Mouse (Mus musculus): ENCODE results near the gene Med4. TPM values are rescaled to one million over a fixed set of nuclear protein-coding genes. Genes with fewer than 3 reads are reported as not detected.

Med4 gene
- polyA plus RNA-seq, 1 experiment, result 14.1 TPM

DNA sequence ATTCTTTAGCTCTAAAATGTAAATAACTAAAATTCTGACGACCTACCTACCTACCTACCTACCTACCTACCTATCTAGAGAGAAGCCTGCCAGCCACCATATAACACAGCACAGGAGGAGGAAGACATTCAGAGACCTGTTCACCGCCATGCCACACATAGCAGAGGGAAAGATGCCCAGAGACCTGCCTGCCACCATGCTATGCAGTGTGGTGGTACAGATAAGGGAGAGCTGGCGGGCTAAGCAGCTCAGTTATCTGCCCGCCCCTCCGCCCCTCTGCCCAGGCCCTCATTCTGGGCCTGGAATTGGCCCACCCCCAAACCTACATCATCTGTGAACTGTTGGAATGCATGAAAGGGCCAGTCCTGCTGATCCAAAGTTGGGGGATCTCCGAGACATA is 15.7 kb upstream of the Med4 start:
- TF ChIP-seq POLR2A (IDR thresholded peaks at IDR 0.05; ENCODE audit: borderline replicate concordance, extremely low read depth, low read depth, low read length), result no peak
- TF ChIP-seq CTCF (IDR thresholded peaks at IDR 0.05; ENCODE audit: insufficient read depth, low read length), result no peak
- no peaks in the 10 kb centered on the region for H3K4me1 ChIP-seq (ENCODE audit: control insufficient read depth, insufficient read depth, low read length)
- 71% methylated on average over 6 of the region's 6 CpGs for WGBS
- no peak for DNase-seq
- H3K4me3 ChIP-seq (replicated peaks; ENCODE audit: extremely low read depth, low read depth, low read length), result no peak overlapping the region

DNA sequence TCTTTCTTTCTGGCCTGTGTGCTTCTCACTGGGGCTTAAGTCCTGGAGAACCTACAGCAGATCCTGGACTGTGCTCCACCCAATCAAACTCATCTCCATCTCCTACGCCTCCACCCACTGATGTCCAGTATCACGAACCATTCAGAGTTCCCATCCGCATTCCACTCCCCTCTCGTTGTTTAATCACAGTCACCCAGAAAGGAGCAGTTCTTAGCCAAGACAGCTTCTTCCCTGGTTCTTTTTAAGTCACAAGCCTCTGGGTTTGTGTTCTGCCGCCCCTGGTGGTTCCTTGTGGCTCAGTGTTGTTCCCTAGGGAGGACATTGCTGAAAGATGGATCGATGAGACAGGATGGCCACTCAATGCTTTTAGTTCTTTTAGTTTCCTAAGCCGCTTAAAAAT is 14.1 kb upstream of the Med4 start:
- Histone ChIP-seq H3K4me1 (ENCODE audit: control insufficient read depth, insufficient read depth, low read length) (no peaks in the 10 kb centered on the region), H3K4me3 (replicated peaks; ENCODE audit: extremely low read depth, low read depth, low read length) (no peak overlapping the region)
- TF ChIP-seq CTCF (IDR thresholded peaks at IDR 0.05; ENCODE audit: insufficient read depth, low read length) (no peak), POLR2A (IDR thresholded peaks at IDR 0.05; ENCODE audit: borderline replicate concordance, extremely low read depth, low read depth, low read length) (no peak)
- DNase-seq, result no peak
- WGBS, result 55% methylated on average over 7 of the region's 7 CpGs

DNA sequence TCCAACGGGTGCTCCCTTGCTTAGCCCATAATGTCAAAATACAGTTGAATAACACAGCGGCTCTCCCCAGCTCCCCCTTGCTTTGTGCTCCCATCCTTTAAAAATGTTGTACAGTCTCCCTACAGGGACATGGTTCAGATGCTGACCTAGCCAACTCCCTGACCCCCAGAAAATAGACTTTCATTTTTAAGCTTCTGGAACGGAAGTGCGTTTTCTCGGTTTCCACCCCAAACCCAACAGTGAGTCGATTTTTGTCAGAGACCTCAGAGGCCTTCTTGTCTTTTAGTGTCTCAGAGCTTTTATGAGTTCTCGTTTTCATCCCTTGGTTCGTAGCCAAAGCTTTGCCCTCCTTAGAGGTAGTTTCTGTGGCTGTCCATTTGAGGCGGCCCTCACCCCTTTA is 8.5 kb upstream of the Med4 start:
- Histone ChIP-seq H3K4me3 (replicated peaks; ENCODE audit: extremely low read depth, low read depth, low read length) (no peak overlapping the region), H3K4me1 (ENCODE audit: control insufficient read depth, insufficient read depth, low read length) (peaks cover 19% of the 10 kb centered on the region)
- no peak for DNase-seq
- TF ChIP-seq CTCF (IDR thresholded peaks at IDR 0.05; ENCODE audit: insufficient read depth, low read length) (no peak), POLR2A (IDR thresholded peaks at IDR 0.05; ENCODE audit: borderline replicate concordance, extremely low read depth, low read depth, low read length) (no peak)
- WGBS, result 80% methylated on average over 9 of the region's 9 CpGs

- Histone ChIP-seq H3K4me1 (ENCODE audit: control insufficient read depth, insufficient read depth, low read length) (peaks cover 19% of the 10 kb centered on the region), H3K4me3 (replicated peaks; ENCODE audit: extremely low read depth, low read depth, low read length) (no peak overlapping the region)
- WGBS, result 38% methylated on average over 6 of the region's 6 CpGs
- no peak for DNase-seq
- no peak for TF ChIP-seq CTCF (IDR thresholded peaks at IDR 0.05; ENCODE audit: insufficient read depth, low read length)
- no peak for TF ChIP-seq POLR2A (IDR thresholded peaks at IDR 0.05; ENCODE audit: borderline replicate concordance, extremely low read depth, low read depth, low read length)
Observed at GRCm38 (mm10) chr14:73501721-73502120, 8.1 kb upstream of the Med4 start.

- no peak for DNase-seq
- TF ChIP-seq CTCF (IDR thresholded peaks at IDR 0.05; ENCODE audit: insufficient read depth, low read length) (no peak), POLR2A (IDR thresholded peaks at IDR 0.05; ENCODE audit: borderline replicate concordance, extremely low read depth, low read depth, low read length) (no peak)
- Histone ChIP-seq H3K4me1 (ENCODE audit: control insufficient read depth, insufficient read depth, low read length) (peaks cover 19% of the 10 kb centered on the region), H3K4me3 (replicated peaks; ENCODE audit: extremely low read depth, low read depth, low read length) (no peak overlapping the region)
- WGBS, result 24% methylated on average over 7 of the region's 7 CpGs
Observed at GRCm38 (mm10) chr14:73502591-73503184, 7.1 kb upstream of the Med4 start.

GRCm38 (mm10) chr14:73503237-73503933 is 6.4 kb upstream of the Med4 start:
- no peak overlapping the region for H3K4me3 ChIP-seq (replicated peaks; ENCODE audit: extremely low read depth, low read depth, low read length)
- DNase-seq, result no peak
- TF ChIP-seq POLR2A (IDR thresholded peaks at IDR 0.05; ENCODE audit: borderline replicate concordance, extremely low read depth, low read depth, low read length), result no peak
- no peak for TF ChIP-seq CTCF (IDR thresholded peaks at IDR 0.05; ENCODE audit: insufficient read depth, low read length)
- peaks cover 19% of the 10 kb centered on the region for H3K4me1 ChIP-seq (ENCODE audit: control insufficient read depth, insufficient read depth, low read length)
- 30% methylated on average over 13 of the region's 13 CpGs for WGBS

DNA sequence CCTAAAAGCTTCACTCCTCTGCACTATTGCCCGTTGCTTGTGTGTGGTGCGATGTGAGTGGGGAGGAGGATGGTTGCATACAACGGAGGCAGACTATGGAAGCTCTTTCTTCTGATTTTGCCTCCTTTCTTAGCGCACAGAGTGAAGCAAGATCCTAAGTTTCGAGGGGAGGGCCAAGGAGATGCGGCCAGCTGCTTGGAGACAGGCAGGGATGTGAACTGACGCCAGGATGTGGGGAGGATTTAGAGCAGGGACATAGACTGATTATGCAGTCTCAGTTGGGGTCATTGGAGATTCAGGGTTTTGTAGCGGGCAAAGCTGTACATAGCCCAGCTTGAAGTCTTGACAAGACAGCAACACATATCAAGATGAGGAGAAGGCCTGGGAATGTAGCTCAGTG is 3.5 kb upstream of the Med4 start:
- DNase-seq, result no peak
- Histone ChIP-seq H3K4me3 (replicated peaks; ENCODE audit: extremely low read depth, low read depth, low read length) (no peak overlapping the region), H3K4me1 (ENCODE audit: control insufficient read depth, insufficient read depth, low read length) (peaks cover 26% of the 10 kb centered on the region)
- 51% methylated on average over 8 of the region's 8 CpGs for WGBS
- TF ChIP-seq POLR2A (IDR thresholded peaks at IDR 0.05; ENCODE audit: borderline replicate concordance, extremely low read depth, low read depth, low read length) (no peak), CTCF (IDR thresholded peaks at IDR 0.05; ENCODE audit: insufficient read depth, low read length) (no peak)

DNA sequence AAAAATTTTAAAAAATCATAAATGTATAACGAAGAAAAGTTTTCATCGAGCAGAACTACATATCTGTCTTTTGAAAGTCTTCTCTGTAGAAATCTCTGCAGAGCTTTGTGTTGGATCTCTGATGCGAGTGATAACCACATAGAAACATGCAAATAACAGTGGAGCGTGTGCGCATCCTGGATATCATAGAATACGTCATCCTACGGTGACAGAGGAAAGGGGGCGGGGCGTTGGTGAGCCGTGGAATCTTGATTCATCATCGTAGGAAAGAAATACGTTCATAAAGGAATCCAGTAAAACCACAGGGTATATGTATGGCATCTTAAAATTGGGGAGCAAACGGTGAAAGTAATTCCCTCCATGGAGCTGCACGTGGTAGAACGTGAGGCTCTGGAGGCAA is 2.6 kb upstream of the Med4 start:
- no peak for TF ChIP-seq CTCF (IDR thresholded peaks at IDR 0.05; ENCODE audit: insufficient read depth, low read length)
- no peak for TF ChIP-seq POLR2A (IDR thresholded peaks at IDR 0.05; ENCODE audit: borderline replicate concordance, extremely low read depth, low read depth, low read length)
- Histone ChIP-seq H3K4me3 (replicated peaks; ENCODE audit: extremely low read depth, low read depth, low read length) (no peak overlapping the region), H3K4me1 (ENCODE audit: control insufficient read depth, insufficient read depth, low read length) (peaks cover 20% of the 10 kb centered on the region)
- 54% methylated on average over 15 of the region's 15 CpGs for WGBS
- no peak for DNase-seq

- DNase-seq, result no peak
- 31% methylated on average over 11 of the region's 11 CpGs for WGBS
Observed at GRCm38 (mm10) chr14:73507702-73508376, 2.0 kb upstream of the Med4 start.

More at GRCm38 (mm10) chr14:73507702-73508376, 2.0 kb upstream of the Med4 start:
- Histone ChIP-seq H3K4me3 (replicated peaks; ENCODE audit: extremely low read depth, low read depth, low read length) (no peak overlapping the region), H3K4me1 (ENCODE audit: control insufficient read depth, insufficient read depth, low read length) (peaks cover 15% of the 10 kb centered on the region)
- TF ChIP-seq POLR2A (IDR thresholded peaks at IDR 0.05; ENCODE audit: borderline replicate concordance, extremely low read depth, low read depth, low read length) (no peak), CTCF (IDR thresholded peaks at IDR 0.05; ENCODE audit: insufficient read depth, low read length) (no peak)
